Mouse (Mus musculus) E14TG2a.4 (cell line): ENCODE measurements at regions not wholly inside any gene's neighbourhood (a gene's known extent, or its start where the extent isn't known, plus 50 kb on each side); places are given as distances from the start of the nearest gene placed in this dataset.

Experiments
- H3K27me3 ChIP-seq: 2 replicates; pipeline ENCODE4 v1.6.1; 2014; ENCODE audit warnings: low read length, control low read depth; ENCODE audit not compliant: insufficient read depth
- H3K36me3 ChIP-seq: 2 replicates; pipeline ENCODE4 v1.6.1; 2014; ENCODE audit warnings: low read length, control low read depth; ENCODE audit not compliant: insufficient read depth
- H3K4me1 ChIP-seq: replicated peaks from 2 replicates; pipeline ENCODE4 v1.6.1; 2014; ENCODE audit warnings: low read depth, low read length, control low read depth
- H3K4me3 ChIP-seq: replicated peaks from 2 replicates; pipeline ENCODE4 v1.5.1; 2014; ENCODE audit warnings: mild to moderate bottlenecking, low read length
- H3K9me3 ChIP-seq: 2 replicates; pipeline ENCODE4 v1.6.1; 2014; ENCODE audit warnings: low read length, control low read depth
- CTCF ChIP-seq: conservative IDR thresholded peaks from 2 replicates; pipeline ENCODE4 v1.5.1; 2014; ENCODE audit warnings: low read length
- NANOG ChIP-seq: IDR thresholded peaks from 2 replicates; pipeline ENCODE4 v1.6.1; 2014; ENCODE audit warnings: borderline replicate concordance, low read length, mixed read lengths
- POU5F1 ChIP-seq: IDR thresholded peaks from 2 replicates; pipeline ENCODE4 v1.6.1; 2014; ENCODE audit warnings: low read length, borderline replicate concordance

DNA sequence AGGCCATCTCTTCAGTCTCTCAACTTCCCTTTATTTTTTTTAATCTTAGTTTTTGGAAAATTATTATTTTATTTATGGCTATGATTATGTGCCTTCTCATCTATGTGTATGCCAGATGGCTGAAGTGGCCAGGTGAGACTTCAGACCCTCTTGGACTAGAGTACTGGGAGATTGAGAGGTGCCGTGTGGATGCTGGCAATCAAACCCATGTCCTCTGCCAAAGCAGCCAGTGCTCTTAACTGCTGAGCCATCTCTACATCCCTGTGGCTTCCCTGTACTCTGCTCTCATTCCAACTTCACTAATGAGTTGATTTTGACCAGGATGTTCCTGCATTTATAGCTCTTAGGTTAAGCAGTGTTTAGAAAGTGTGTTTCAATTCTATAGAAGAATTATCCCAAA is 393.4 kb downstream of the Dcdc2c start:
- Histone ChIP-seq H3K4me3 (no peak overlapping the region), H3K9me3 (no peaks in the 10 kb centered on the region), H3K4me1 (no peaks in the 10 kb centered on the region), H3K36me3 (no peaks in the 10 kb centered on the region), H3K27me3 (no peaks in the 10 kb centered on the region)
- no peak for TF ChIP-seq CTCF
- TF ChIP-seq POU5F1 = no peak
- TF ChIP-seq NANOG = no peak

DNA sequence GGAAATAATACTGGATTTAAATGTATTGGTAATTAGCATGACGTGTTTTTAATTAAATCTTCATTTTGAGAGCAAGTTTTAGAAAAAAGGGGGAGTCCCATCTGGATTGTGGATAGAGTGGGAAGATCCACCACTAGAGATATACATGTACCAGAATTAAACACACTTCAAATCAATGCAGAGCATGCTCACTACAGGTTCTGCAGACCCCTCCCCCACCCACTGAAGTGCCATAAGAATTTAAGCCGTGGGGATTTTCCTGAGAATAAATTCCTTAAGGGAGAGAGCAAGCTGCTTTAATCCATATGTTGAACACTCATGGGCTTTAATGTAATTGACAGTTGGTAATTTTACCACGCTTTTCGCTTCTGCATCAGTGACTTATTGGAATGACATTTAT is 401.4 kb downstream of the Dcdc2c start:
- Histone ChIP-seq H3K9me3 (no peaks in the 10 kb centered on the region), H3K36me3 (no peaks in the 10 kb centered on the region), H3K4me3 (no peak overlapping the region), H3K4me1 (no peaks in the 10 kb centered on the region), H3K27me3 (no peaks in the 10 kb centered on the region)
- no peak for TF ChIP-seq CTCF
- no peak for TF ChIP-seq NANOG
- TF ChIP-seq POU5F1 = no peak

DNA sequence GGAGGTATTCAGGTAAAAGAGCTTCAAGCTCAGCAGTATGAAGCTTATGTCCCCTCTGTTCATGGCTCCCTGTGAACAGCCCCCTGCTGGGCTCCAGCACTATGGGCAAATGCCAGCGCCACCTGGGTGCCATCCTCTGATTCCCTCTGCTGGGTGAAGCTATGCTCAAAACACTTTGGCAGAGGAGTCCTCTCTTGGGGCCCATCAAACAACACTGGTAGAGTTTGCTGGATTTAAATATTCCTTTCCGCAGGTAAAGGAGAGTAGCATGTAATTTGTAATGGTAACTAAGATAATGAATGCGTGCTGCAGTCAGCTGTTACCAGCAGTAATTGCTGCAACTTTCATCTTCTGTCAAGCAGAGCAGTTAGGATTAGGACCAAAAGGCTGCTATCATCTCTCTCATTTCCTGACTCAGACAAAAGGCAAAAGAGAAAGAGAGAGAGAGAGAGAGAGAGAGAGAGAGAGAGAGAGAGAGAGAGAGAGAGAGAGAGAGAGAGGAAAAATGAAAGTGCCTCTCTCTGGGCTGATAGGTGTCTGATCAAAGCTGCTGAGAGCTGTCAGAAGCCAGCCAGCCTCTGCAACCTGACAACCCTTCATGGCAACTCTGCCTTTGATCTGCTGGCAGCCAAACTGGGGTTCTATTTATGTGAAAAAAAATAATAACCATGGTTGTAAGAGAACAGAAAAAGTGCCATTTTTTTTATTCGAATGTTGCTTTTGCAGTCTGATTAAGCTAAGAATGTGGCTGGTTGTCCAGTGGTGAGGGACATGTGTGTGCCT is 416.2 kb downstream of the Dcdc2c start:
- H3K9me3 ChIP-seq = no peaks in the 10 kb centered on the region
- TF ChIP-seq CTCF (no peak), POU5F1 (no peak), NANOG (no peak)
- no peaks in the 10 kb centered on the region for H3K27me3 ChIP-seq
- no peaks in the 10 kb centered on the region for H3K36me3 ChIP-seq
- no peaks in the 10 kb centered on the region for H3K4me1 ChIP-seq
- H3K4me3 ChIP-seq = no peak overlapping the region

GRCm38 (mm10) chr12:28122766-28123165 is 429.4 kb downstream of the Dcdc2c start:
- Histone ChIP-seq H3K4me3 (no peak overlapping the region), H3K9me3 (no peaks in the 10 kb centered on the region), H3K27me3 (no peaks in the 10 kb centered on the region), H3K4me1 (no peaks in the 10 kb centered on the region), H3K36me3 (no peaks in the 10 kb centered on the region)
- TF ChIP-seq POU5F1 (no peak), NANOG (no peak)

- no peaks in the 10 kb centered on the region for H3K9me3 ChIP-seq
- H3K4me3 ChIP-seq = no peak overlapping the region
- H3K27me3 ChIP-seq = no peaks in the 10 kb centered on the region
- no peak for TF ChIP-seq POU5F1
- no peak for TF ChIP-seq CTCF
- no peak for TF ChIP-seq NANOG
- no peaks in the 10 kb centered on the region for H3K36me3 ChIP-seq
- no peaks in the 10 kb centered on the region for H3K4me1 ChIP-seq
Observed at GRCm38 (mm10) chr12:28120106-28120505, 432.1 kb downstream of the Dcdc2c start.

- Histone ChIP-seq H3K4me1 (no peaks in the 10 kb centered on the region), H3K4me3 (no peak overlapping the region), H3K9me3 (no peaks in the 10 kb centered on the region), H3K36me3 (no peaks in the 10 kb centered on the region), H3K27me3 (no peaks in the 10 kb centered on the region)
- TF ChIP-seq NANOG (no peak), POU5F1 (no peak), CTCF (no peak)
Observed at GRCm38 (mm10) chr12:28090673-28091072, 461.5 kb downstream of the Dcdc2c start.

DNA sequence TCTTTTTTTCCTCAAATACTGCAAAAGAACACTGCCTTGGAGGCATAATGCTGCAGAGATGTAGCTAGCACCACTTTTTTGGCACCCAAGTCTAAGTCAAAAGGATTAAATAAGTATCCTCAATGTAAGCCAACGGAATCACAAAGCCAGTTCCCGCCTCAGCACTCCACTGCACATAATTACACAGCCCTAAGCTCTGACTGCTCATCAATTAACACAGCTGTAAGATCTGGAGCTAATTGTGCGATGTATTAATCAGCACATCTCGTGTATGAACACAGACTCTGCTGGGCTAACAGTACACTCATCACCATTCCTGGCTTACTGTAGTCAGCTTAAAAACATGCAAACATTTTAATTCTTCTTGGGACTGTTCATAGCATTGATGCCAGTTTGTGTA is 466.7 kb downstream of the Dcdc2c start:
- Histone ChIP-seq H3K36me3 (no peaks in the 10 kb centered on the region), H3K4me1 (no peaks in the 10 kb centered on the region), H3K4me3 (no peak overlapping the region), H3K27me3 (no peaks in the 10 kb centered on the region), H3K9me3 (no peaks in the 10 kb centered on the region)
- TF ChIP-seq CTCF (no peak), NANOG (no peak), POU5F1 (no peak)

DNA sequence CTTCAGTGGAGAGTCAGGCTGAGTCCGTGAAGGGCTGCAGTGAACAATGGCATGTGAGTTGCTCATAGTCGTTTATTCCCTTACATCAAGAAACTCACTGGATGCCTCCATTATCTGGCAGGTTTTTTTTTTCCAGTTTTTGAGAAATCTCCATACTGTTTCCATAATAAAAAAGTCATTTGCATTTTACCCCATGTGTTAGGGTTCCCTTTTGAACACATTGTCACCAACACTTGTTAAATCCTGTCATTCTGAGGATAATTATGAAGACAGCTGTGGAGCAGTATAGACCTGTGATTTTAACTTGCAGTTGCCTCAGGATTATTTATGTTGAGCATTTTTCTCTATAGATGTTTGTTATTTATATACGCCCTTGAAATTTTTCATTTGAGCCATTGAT is 475.6 kb downstream of the Dcdc2c start:
- TF ChIP-seq POU5F1 (no peak), CTCF (no peak), NANOG (no peak)
- Histone ChIP-seq H3K27me3 (no peaks in the 10 kb centered on the region), H3K9me3 (no peaks in the 10 kb centered on the region), H3K4me3 (no peak overlapping the region), H3K4me1 (no peaks in the 10 kb centered on the region), H3K36me3 (no peaks in the 10 kb centered on the region)

DNA sequence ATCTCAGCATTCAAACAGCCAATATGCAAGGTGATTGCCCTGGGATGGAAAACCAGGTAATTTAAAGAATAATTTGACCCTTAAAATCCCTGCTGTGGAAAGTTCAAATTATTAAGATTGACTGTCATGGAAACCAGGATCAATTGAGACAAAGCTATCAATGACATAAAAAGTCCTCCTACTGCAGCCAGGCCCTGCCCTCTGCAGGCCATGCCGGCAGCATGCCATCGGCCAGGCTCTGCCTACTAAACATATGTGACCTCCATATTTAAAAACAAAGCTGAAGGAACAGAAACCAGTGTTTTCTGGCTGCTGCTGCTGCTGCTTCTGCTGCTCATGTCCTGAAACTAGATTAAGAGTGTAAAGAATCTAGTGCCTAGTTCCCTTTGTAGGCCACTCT is 483.6 kb downstream of the Dcdc2c start:
- no peak for TF ChIP-seq POU5F1
- TF ChIP-seq NANOG = no peak
- TF ChIP-seq CTCF = no peak
- no peak overlapping the region for H3K4me3 ChIP-seq
- H3K27me3 ChIP-seq = no peaks in the 10 kb centered on the region
- no peaks in the 10 kb centered on the region for H3K9me3 ChIP-seq
- H3K36me3 ChIP-seq = no peaks in the 10 kb centered on the region
- no peaks in the 10 kb centered on the region for H3K4me1 ChIP-seq
